Mouse (Mus musculus) hindbrain, embryonic 12.5 days (tissue): Measurements from ENCODE around the gene Snx11. TPM values are rescaled to one million over a fixed set of nuclear protein-coding genes. Genes with fewer than 3 reads are reported as not detected.

Source experiments
- ATAC-seq: fragments of 200-750 bp; cut with Nextera tagmentation; 2 replicates; pipeline ENCODE4 v1.8.0; 2017; ENCODE audit warnings: moderate TSS enrichment; ENCODE audit not compliant: low FRiP score
- H3K27ac ChIP-seq: fragments of 300-500 bp; sonication (generic); 2 replicates; pipeline ENCODE4 v1.5.1; 2016; ENCODE audit warnings: mild to moderate bottlenecking
- H3K27me3 ChIP-seq: fragments of 300-500 bp; sonication (generic); 2 replicates; pipeline ENCODE4 v1.6.1; 2016; ENCODE audit warnings: mild to moderate bottlenecking
- H3K36me3 ChIP-seq: fragments of 300-500 bp; sonication (generic); 2 replicates; pipeline ENCODE4 v1.6.1; 2016; ENCODE audit warnings: mild to moderate bottlenecking
- H3K4me1 ChIP-seq: fragments of 300-500 bp; sonication (generic); 2 replicates; pipeline ENCODE4 v1.6.1; 2016
- H3K4me2 ChIP-seq: fragments of 300-500 bp; sonication (generic); replicated peaks from 2 replicates; pipeline ENCODE4 v1.6.1; 2016; ENCODE audit warnings: mild to moderate bottlenecking
- H3K4me3 ChIP-seq: fragments of 300-500 bp; sonication (generic); 2 replicates; pipeline ENCODE4 v1.5.1; 2016; ENCODE audit warnings: mild to moderate bottlenecking
- H3K9ac ChIP-seq: fragments of 300-500 bp; sonication (generic); 2 replicates; pipeline ENCODE4 v1.6.1; 2016; ENCODE audit warnings: mild to moderate bottlenecking, moderate library complexity
- H3K9me3 ChIP-seq: fragments of 300-500 bp; sonication (generic); replicated peaks from 2 replicates; pipeline ENCODE4 v1.6.1; 2016; ENCODE audit warnings: mild to moderate bottlenecking
- whole genome bisulfite sequencing: fragments of 180-500 bp; shearing (Covaris S2); methylation state at CpG from one replicate; pipeline ENCODE4 v1.1.7; 2016; 5-methylcytosine and 5-hydroxymethylcytosine counted together
- polyA plus RNA-seq: library from polyadenylated mRNA; unstranded; fragments of >200 nt; fragmentation: Nextera tagmentation; extraction: Ambion mirVana; gene quantifications from 2 replicates; pipeline ENCODE4 v1.2.1, GENCODE M21; 2016

Snx11 gene
- 40.5 and 45.1 TPM in 2 replicates for polyA plus RNA-seq

DNA sequence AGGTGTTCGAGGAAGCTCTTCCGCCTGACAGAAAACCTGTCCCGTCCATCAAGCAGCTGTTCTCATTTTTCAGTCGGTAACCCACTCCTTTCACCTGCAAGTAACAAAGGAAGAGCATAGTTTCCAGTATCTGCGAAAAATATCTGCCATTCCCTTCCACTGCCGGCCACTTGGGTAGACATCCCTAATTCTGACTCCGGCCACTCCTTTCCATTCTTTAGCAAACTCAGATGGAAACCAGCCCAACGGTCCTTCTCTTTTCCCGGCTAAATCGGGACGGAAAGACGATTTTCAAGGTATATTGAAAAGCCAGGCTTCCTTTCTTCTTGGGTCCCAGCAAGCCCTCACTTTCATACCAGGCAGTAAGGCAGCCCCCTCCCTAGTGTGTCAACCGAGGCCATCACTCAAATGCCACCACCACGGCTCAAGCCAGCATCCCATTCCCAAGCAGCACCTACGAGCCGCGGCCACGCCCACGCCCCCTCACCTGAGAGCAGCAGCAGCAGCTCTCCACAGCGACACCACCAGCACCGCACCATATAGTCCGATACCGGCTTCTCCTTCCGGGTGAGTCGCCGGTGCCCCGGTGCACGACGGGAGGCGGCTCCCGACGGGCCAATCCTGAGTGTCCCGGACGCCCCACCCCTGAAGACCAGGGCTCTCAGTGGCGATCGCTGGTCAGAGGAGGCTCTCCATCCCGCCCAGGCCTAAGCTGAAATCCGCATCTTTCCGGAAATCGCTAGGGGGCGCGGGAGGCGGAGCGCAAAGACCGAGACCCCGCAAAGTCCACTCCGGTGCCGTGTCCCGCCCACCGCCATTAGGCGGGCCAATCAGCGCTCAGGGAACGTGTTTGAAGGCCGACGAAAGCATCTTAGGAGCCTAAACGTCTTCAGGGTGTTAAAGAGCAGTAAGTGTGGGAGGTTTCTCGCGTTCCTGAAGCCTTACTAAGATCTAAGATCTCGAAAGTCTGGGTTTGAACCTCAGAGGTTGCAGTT, at the start of gene Snx11:
Gene Snx11, minus strand, starts transcription at position 592 of the 995 bp plus-strand sequence.
- WGBS: 2% methylated on average over 59 of the region's 59 CpGs
- peak within 1 kb of the TSS; percentile 67 for H3K27ac ChIP-seq
- no peaks in the 10 kb centered on the region for H3K27me3 ChIP-seq
- peak within 1 kb of the TSS; percentile 83 for H3K4me2 ChIP-seq
- H3K9ac ChIP-seq: peak within 1 kb of the TSS; percentile 80
- peak; percentile 99 for ATAC-seq
- peaks cover 13% of the 10 kb centered on the region for H3K4me1 ChIP-seq
- no peaks in the 10 kb centered on the region for H3K9me3 ChIP-seq
- peaks cover 11% of the 10 kb centered on the region for H3K36me3 ChIP-seq
- H3K4me3 ChIP-seq: peak within 1 kb of the TSS; percentile 75

- Histone ChIP-seq H3K27me3 (no peaks in the 10 kb centered on the region), H3K36me3 (peaks cover 23% of the 10 kb centered on the region), H3K9me3 (no peaks in the 10 kb centered on the region), H3K4me2 (peak overlapping the region; percentile 88), H3K27ac (0 out of 2 replicates have a peak overlapping the region, but pooled peaks have one; percentile 31), H3K9ac (peak overlapping the region; percentile 6), H3K4me3 (peak overlapping the region; percentile 6), H3K4me1 (peaks cover 69% of the 10 kb centered on the region)
- WGBS: 88% methylated on average over 2 of the region's 2 CpGs
- no peak for ATAC-seq
Observed at GRCm38 (mm10) chr11:96826481-96826880, 49.1 kb upstream of the Snx11 start.

- H3K4me3 ChIP-seq: 0 out of 2 replicates have a peak overlapping the region, but pooled peaks have one; percentile 48
- H3K4me2 ChIP-seq: peak overlapping the region; percentile 88
- H3K27me3 ChIP-seq: no peaks in the 10 kb centered on the region
- H3K4me1 ChIP-seq: peaks cover 66% of the 10 kb centered on the region
- no peaks in the 10 kb centered on the region for H3K9me3 ChIP-seq
- H3K9ac ChIP-seq: peak overlapping the region; percentile 71
- H3K36me3 ChIP-seq: peaks cover 39% of the 10 kb centered on the region
- peak overlapping the region; percentile 96 for H3K27ac ChIP-seq
- WGBS: 45% methylated on average over 7 of the region's 7 CpGs
- ATAC-seq: no peak
Observed at GRCm38 (mm10) chr11:96824783-96825495, 47.6 kb upstream of the Snx11 start.

GRCm38 (mm10) chr11:96823880-96824782, 46.8 kb upstream of the Snx11 start:
- peak overlapping the region; percentile 96 for H3K27ac ChIP-seq
- no peaks in the 10 kb centered on the region for H3K9me3 ChIP-seq
- H3K9ac ChIP-seq: peak overlapping the region; percentile 71
- no peaks in the 10 kb centered on the region for H3K27me3 ChIP-seq
- H3K36me3 ChIP-seq: peaks cover 47% of the 10 kb centered on the region
- 2% methylated on average over 25 of the region's 26 CpGs for WGBS
- H3K4me1 ChIP-seq: peaks cover 65% of the 10 kb centered on the region
- H3K4me2 ChIP-seq: peak overlapping the region; percentile 88
- peak; percentile 91 for ATAC-seq
- peak overlapping the region; percentile 48 for H3K4me3 ChIP-seq

- Histone ChIP-seq H3K9me3 (no peaks in the 10 kb centered on the region), H3K4me1 (peaks cover 59% of the 10 kb centered on the region), H3K27ac (peak overlapping the region; percentile 96), H3K27me3 (no peaks in the 10 kb centered on the region), H3K9ac (peak overlapping the region; percentile 71), H3K4me3 (peak overlapping the region; percentile 48), H3K4me2 (peak overlapping the region; percentile 88), H3K36me3 (peaks cover 54% of the 10 kb centered on the region)
- 6% methylated on average over 13 of the region's 13 CpGs for WGBS
- peak; percentile 48 for ATAC-seq
Observed at GRCm38 (mm10) chr11:96823471-96823837, 46.1 kb upstream of the Snx11 start.

DNA sequence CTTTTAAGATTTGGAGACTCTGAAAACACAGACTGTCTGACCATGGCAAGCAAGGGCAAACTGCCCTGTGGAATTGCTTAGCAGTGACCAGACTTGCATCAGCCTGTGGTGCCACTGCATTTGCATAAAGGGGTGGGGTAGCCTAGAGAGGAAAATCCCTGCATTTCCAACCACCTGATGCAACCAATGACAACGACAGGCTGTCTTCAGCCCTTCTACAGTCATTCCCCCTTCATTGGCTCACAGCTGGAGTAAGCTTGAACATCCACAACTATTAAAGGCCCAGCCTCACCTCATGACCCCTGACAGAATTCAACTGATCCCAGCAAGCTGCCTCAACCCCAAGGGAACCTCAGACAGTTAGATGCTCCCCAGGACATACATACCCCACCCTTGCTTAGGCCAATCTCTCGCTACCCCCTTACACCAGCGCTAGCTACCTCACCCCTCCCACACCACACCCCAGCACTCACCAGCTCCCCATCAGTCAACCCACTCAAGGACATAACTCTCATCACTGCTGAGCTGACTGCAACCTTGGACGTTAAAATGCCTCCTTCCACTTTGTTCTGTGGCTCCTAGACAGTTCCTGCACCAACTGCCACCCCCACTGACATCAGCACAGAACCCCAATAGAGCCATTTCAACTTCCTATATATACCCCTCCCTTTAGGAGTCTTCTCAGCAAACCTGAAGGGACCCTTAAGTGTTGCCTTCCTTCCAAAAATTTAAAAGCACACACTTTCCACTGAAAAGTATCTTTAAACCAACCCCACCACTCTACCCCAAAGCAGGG, 45.5 kb upstream of the Snx11 start:
- peaks cover 59% of the 10 kb centered on the region for H3K36me3 ChIP-seq
- 41% methylated on average over 4 of the region's 4 CpGs for WGBS
- peaks cover 54% of the 10 kb centered on the region for H3K4me1 ChIP-seq
- no peaks in the 10 kb centered on the region for H3K9me3 ChIP-seq
- peak overlapping the region; percentile 96; the same call in 1 of the 2 replicates for H3K27ac ChIP-seq
- peak overlapping the region; percentile 88 for H3K4me2 ChIP-seq
- H3K4me3 ChIP-seq: peak overlapping the region; percentile 48
- peak overlapping the region; percentile 71 for H3K9ac ChIP-seq
- ATAC-seq: no peak
- H3K27me3 ChIP-seq: no peaks in the 10 kb centered on the region

GRCm38 (mm10) chr11:96821956-96822355, 44.6 kb upstream of the Snx11 start:
- Histone ChIP-seq H3K9me3 (no peaks in the 10 kb centered on the region), H3K27me3 (no peaks in the 10 kb centered on the region), H3K4me3 (no peak overlapping the region), H3K27ac (no peak overlapping the region), H3K36me3 (peaks cover 59% of the 10 kb centered on the region), H3K9ac (no peak overlapping the region), H3K4me2 (no peak overlapping the region), H3K4me1 (peaks cover 48% of the 10 kb centered on the region)
- 92% methylated on average over 10 of the region's 10 CpGs for WGBS
- ATAC-seq: no peak

DNA sequence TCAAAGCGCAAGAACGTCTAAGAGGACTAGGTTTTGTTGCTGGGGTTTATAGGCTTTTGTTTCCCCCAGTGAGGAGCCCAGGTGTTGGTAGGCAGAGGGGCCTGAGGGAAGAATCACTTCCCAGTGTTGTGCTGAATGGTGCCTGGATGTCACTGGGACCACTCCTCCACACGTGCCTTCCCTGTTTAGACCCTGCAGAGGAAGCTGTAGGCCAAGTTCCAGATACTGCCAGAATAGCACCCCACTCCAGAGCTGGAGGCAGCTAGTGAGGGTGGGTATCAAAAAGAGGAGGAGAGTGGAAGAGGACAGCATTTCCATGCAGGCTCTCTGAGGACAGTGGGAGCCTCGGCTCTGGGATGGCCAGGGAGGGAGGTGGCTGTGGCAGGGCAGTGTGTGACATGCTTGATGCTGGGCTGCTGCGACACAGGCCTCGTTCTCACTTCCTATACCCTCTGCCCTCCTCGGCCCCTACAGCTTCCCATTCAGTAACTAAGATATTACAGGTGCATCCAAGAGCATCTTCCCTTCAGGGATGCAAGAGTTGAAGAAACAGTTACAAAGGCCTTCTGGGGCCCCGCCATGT, 40.9 kb upstream of the Snx11 start:
- Histone ChIP-seq H3K4me1 (peaks cover 13% of the 10 kb centered on the region), H3K36me3 (peaks cover 73% of the 10 kb centered on the region), H3K9me3 (no peaks in the 10 kb centered on the region), H3K4me2 (no peak overlapping the region), H3K4me3 (no peak overlapping the region), H3K27ac (peak overlapping the region; percentile 40; the same call in 1 of the 2 replicates), H3K27me3 (no peaks in the 10 kb centered on the region), H3K9ac (no peak overlapping the region)
- no peak for ATAC-seq
- 80% methylated on average over 8 of the region's 8 CpGs for WGBS

GRCm38 (mm10) chr11:96816979-96817378, 39.6 kb upstream of the Snx11 start:
- Histone ChIP-seq H3K4me1 (0 out of 2 replicates have a peak, but pooled peaks cover 3% of the 10 kb centered on the region), H3K4me3 (no peak overlapping the region), H3K36me3 (peaks cover 82% of the 10 kb centered on the region), H3K27ac (no peak overlapping the region; the same call in 1 of the 2 replicates), H3K9me3 (no peaks in the 10 kb centered on the region), H3K9ac (no peak overlapping the region), H3K27me3 (no peaks in the 10 kb centered on the region), H3K4me2 (no peak overlapping the region)
- 69% methylated on average over 5 of the region's 5 CpGs for WGBS
- no peak for ATAC-seq

- WGBS: 97% methylated on average over 1 of the region's 1 CpGs
- ATAC-seq: no peak
- H3K4me2 ChIP-seq: no peak overlapping the region
- H3K4me3 ChIP-seq: no peak overlapping the region
- H3K27ac ChIP-seq: no peak overlapping the region
- no peak overlapping the region for H3K9ac ChIP-seq
- H3K36me3 ChIP-seq: peaks cover 82% of the 10 kb centered on the region
- 0 out of 2 replicates have a peak, but pooled peaks cover 3% of the 10 kb centered on the region for H3K4me1 ChIP-seq
- no peaks in the 10 kb centered on the region for H3K9me3 ChIP-seq
- no peaks in the 10 kb centered on the region for H3K27me3 ChIP-seq
Observed at GRCm38 (mm10) chr11:96816494-96816893, 39.1 kb upstream of the Snx11 start.
